Mouse (Mus musculus) Patski (cell line): ENCODE measurements around the gene Gp1ba. TPM values are rescaled to one million over a fixed set of nuclear protein-coding genes. Genes with fewer than 3 reads are reported as not detected.

Experiments
- ATAC-seq: fragments of 100-300 bp; one replicate; pipeline ENCODE4 v1.8.0; 2021
- CTCF ChIA-PET: fragments of 350-600 bp; sonication (Branson Sonifier 250); formaldehyde crosslinking; loops from one replicate; lab custom pipeline; 2022; ENCODE audit warnings: inconsistent platforms; lab: Charles Lee
- POLR2A ChIA-PET: fragments of 350-600 bp; sonication (Branson Sonifier 250); formaldehyde crosslinking; loops from one replicate; lab custom pipeline; 2022; ENCODE audit warnings: antibody characterized with exemption, inconsistent platforms; lab: Charles Lee
- DNase-seq: peaks from one replicate; pipeline ENCODE4 v3.0.0-alpha.2; 2011; ENCODE audit warnings: low read depth, low spot score
- H3K27me3 ChIP-seq: fragments of 371-371 bp; one replicate; pipeline ENCODE4 v1.5.1; 2021
- CTCF ChIP-seq: fragments of 100-300 bp; IDR thresholded peaks from one replicate; pipeline ENCODE4 v1.5.1; 2021
- in situ Hi-C: fragments of 300-500 bp; cut with MboI; formaldehyde crosslinking; loops from 3 replicates; pipeline ENCODE4 v1.11.1; 2018; ENCODE audit warnings: low pct_unique_long_range_greater_than_20kb, mixed read lengths
- polyA plus RNA-seq: library from polyadenylated mRNA; unstranded; gene quantifications from one replicate; pipeline ENCODE4 v1.2.3, GENCODE M21; 2021

Gp1ba gene
- polyA plus RNA-seq, 1 experiment from 2014 or later: 0.39 TPM

DNA sequence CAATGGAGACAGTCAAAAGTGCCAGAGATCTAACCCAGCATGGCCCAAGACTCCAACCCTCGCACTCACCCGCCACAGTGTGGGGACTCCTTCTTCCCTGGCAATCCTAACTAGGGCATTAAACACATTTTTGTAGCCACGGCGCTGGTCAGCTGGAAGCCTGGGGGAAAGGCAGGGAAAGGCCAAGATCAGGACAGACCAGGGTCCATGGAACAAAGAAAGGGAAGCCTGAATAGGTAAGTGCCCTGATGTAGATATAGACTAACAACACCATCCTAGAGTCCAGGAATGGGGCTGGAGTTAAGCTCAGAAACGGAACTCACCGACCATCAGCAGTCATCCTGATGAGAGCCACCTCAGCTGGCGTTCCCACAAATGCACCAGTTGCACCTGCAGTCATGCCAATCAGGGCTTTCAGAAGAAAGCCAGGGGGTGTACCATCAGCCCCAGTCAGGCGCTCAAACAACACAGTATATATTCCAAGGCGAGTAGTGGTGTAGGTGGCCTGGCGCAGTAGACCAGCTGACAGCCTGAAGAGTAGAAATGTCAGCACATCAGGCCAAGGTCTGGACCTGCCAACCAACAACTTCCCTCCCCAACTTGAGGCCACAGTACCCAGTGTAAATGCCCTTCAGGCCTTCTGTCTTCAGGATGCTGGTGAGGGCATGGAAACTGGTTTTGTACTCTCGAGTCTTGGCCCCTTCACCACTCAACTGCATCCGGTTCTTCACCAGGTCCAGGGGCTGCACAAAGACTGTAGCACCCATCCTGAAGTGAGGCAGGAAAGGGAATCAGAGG lies 6.7 kb downstream of the Gp1ba start:
- DNase-seq: no peak
- CTCF ChIA-PET: interaction anchor here (1.1 kb wide), 1 partner anchor 21 kb away, joined by 3 read pairs; no protein-coding TSS in a partner anchor
- POLR2A ChIA-PET: interaction anchor here (1.2 to 3.2 kb wide), 2 partner anchors 15 to 42 kb away, joined by 3 to 7 read pairs; partner anchors contain the start of gene Camta2

DNA sequence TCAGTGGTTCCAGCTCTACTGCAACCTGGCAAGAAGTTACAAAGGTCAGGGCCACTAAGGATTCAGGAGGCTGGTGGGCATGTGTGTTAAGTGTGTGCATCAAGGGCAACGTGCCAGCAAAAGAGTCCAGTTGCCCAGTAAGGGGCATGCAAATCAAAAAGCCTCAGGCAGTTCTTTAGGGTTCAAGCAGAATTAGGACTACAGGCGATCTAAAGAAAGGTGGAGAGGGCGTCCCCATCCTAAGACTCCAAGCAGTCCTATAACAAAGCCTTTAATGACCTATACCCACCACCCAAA lies 7.3 kb downstream of the Gp1ba start:
- no peak for DNase-seq
- ATAC-seq: peak; percentile 2
- CTCF ChIA-PET: no interaction called here
- TF ChIP-seq CTCF: no peak
- in situ Hi-C loops: no loop called here
- POLR2A ChIA-PET: interaction anchor here (1.0 to 4.2 kb wide), 4 partner anchors 15 to 82 kb away, joined by 4 to 21 read pairs (median 6); partner anchors contain the start of genes Camta2 and Spag7
- no peaks in the 10 kb centered on the region for H3K27me3 ChIP-seq

More for the DNA sequence above, 6.7 kb downstream of the Gp1ba start:
- in situ Hi-C loops: no loop called here
- no peaks in the 10 kb centered on the region for H3K27me3 ChIP-seq
- TF ChIP-seq CTCF: no peak
- ATAC-seq: no peak

DNA sequence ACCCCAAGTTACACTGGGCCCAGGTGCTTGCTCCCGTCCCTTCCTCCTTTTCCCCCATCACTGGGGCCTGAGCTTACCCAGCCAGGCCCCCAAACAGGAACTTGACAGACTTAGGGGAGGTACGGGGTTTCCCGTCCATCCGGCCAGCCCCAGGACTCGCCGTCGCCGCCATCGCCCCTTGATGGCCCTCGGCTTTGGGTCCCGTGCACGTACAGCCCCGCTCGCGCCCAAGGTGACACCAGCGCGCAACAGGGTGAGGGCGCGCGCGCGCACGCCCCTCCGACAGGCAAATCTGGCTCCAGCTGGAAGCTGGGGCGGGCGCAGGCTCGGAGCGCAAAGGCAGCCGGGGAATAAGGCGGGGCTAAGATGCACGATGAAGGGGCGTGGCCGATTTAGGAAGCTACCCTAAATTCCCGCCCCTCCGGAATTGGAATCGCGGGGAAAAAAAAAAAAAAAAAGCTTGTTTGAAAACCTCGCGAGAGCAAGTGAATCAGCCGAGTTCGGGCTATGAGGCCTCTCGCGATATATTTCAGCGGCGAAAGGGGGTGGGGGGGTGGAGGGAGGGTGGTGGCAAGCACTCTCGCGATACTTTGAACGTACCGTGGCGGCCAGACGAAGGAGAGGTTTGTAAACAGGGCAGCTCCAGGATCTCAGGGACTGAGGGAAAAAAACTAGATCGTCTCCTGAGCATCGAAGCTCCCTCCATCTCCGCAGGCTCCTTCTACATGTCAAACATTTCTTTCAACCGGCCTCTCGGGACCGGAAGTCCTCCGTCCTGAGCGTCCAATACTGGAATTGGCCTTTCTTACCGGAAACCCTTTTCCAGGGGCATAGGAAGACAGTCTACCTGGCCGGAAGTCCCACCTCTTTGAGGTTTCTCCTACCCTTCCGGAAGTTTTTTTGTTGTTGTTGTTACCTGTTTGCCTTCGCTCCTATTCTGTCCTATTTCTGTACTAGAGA lies 8.0 kb downstream of the Gp1ba start, which contains the start of the genes Rnf167 and Slc25a11:
TSS of gene Rnf167 (plus strand) at position 545 of the 960 bp plus-strand sequence.
TSS of gene Slc25a11 (minus strand) at position 789 of the 960 bp plus-strand sequence.
- in situ Hi-C loops: no loop called here
- no peak for TF ChIP-seq CTCF
- peak; percentile 98 for DNase-seq
- H3K27me3 ChIP-seq: no peaks in the 10 kb centered on the region
- ChIA-PET CTCF (interaction anchor here (0.8 to 1.5 kb wide), 4 partner anchors 12 to 108 kb away, joined by 3 read pairs; no protein-coding TSS in a partner anchor), POLR2A (interaction anchor here (0.6 to 4.2 kb wide), 8 partner anchors 9 to 1793 kb away, joined by 3 to 21 read pairs (median 4); partner anchors contain the start of genes Camta2 and Spag7)
- peak; percentile 65 for ATAC-seq

DNA sequence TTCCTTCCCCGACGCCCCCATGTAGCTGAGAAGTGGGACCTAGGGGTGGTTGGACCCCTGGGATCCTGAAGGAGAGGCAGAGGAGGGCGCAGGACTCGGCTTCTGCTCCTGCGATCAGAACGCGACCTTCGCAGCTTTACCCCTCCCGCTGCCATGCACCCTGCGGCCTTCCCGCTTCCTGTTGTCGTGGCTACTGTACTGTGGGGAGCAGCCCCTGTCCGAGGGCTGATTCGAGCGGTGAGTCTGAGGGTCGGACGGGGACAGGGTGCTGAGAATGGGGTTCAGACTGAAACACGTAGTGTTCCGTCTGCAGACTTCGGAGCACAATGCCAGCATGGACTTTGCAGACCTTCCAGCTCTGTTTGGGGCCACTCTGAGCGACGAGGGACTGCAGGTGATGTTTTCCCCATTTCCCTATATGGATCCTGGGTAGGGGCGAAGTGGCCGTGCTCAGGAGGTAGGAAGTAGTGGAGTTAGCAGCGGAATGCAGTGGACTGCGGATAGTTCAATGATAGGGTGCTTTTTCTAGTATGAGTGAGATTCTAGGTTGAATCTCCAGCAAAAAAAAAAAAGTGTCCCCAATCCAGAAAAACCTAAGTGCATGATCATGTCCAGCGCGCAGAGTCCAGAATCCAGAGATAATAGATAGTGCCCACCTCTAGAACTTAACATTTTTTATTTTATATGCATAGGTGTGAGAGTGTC lies 8.9 kb downstream of the Gp1ba start:
- TF ChIP-seq CTCF: no peak
- no peak for DNase-seq

DNA sequence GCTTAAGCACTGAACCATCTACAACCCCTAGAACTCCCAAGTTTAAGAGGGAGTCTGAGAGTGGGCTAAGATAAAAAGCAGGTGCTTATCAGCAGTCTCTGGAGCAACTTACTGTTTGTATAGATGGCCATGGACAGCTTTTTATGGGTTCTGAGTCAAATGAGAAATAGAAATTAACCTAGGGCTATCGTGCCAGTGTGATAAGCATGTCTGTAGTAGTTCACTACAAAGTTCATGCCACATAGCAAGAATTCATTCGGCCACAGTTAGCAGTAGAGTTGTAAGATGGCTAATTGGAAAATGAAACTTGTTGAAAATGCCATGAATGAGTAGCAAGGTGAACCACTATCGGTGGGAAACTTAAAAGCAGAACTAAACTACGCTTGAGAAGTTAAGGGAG lies 9.6 kb downstream of the Gp1ba start:
- ATAC-seq (no peak), DNase-seq (no peak)
- CTCF ChIA-PET: interaction anchor here (1.1 kb wide), 1 partner anchor 14 kb away, joined by 3 read pairs; no protein-coding TSS in a partner anchor
- in situ Hi-C loops: no loop called here
- POLR2A ChIA-PET: interaction anchor here (3.2 to 4.2 kb wide), 2 partner anchors 20 to 39 kb away, joined by 7 to 21 read pairs; partner anchors contain the start of genes Camta2 and Spag7
- no peak for TF ChIP-seq CTCF
- H3K27me3 ChIP-seq: no peaks in the 10 kb centered on the region

More for the DNA sequence above, 8.9 kb downstream of the Gp1ba start:
- no peak for ATAC-seq
- in situ Hi-C loops: no loop called here
- H3K27me3 ChIP-seq: no peaks in the 10 kb centered on the region
- ChIA-PET CTCF (interaction anchor here (0.9 to 1.5 kb wide), 2 partner anchors 13 to 20 kb away, joined by 3 read pairs; no protein-coding TSS in a partner anchor), POLR2A (interaction anchor here (0.6 to 4.2 kb wide), 6 partner anchors 8 to 1794 kb away, joined by 3 to 21 read pairs (median 4); partner anchors contain the start of genes Camta2 and Spag7)

DNA sequence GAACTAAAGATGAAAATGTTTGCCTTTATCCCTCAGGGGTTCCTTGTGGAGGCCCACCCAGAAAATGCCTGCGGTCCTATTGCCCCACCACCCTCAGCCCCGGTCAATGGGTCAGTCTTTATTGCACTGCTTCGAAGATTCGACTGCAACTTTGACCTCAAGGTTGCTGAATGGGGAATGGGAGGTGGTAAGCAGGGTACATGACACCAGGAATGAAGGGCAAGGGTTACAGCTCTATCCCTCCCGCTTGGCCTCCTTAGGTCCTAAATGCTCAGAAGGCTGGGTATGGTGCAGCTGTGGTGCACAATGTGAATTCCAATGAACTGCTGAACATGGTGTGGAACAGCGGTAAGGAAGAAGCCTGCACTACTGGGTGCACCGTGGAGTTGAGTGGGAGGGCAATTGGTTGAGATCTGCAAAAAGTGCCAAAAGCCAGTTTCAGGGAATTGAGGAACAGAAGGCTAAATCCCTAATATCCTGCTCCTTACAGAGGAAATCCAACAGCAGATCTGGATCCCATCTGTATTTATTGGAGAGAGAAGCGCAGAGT lies 10.3 kb downstream of the Gp1ba start:
- in situ Hi-C loops: no loop called here
- DNase-seq: no peak
- CTCF ChIA-PET: interaction anchor here (1.1 kb wide), 1 partner anchor 13 kb away, joined by 3 read pairs; no protein-coding TSS in a partner anchor
- TF ChIP-seq CTCF: no peak
- no peak for ATAC-seq
- POLR2A ChIA-PET: interaction anchor here (4.2 kb wide), 1 partner anchor 19 kb away, joined by 21 read pairs; the partner anchor contains the start of gene Spag7
- no peaks in the 10 kb centered on the region for H3K27me3 ChIP-seq

DNA sequence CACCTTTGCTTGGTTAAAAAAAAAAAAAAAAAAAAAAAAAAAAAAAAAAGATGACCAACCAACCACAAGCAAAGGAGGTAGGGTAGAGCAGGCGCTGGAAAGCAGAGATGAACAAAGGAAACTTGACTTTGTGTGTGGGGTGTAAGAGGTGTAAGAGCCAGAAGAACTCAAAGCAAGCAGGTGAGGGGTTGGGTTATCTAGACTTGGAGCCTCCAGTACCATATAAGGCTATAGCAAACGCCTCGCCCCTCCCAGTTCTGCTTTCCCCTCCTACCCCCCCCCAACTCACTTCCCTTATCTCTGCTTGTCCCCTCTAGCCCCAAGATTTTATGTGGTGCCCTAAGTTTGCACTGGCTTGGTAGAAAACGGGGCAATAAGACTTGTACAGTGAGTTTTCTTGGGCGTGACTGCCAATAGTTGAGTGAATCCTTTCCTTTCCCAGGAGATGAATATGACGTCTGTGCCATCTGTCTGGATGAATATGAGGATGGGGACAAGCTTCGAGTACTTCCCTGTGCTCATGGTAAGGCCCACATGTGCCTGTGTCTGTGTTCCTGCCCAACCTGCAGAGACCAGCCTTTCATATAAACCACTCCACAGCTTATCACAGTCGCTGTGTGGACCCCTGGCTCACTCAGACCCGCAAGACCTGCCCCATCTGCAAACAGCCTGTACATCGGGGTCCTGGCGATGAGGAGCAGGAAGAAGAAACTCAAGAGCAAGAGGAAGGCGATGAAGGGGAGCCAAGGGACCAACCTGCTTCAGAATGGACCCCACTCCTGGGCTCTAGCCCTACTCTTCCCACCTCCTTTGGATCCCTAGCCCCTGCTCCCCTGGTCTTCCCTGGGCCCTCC lies 11.6 kb downstream of the Gp1ba start:
- H3K27me3 ChIP-seq: no peaks in the 10 kb centered on the region
- ChIA-PET POLR2A (interaction anchor here (0.6 to 4.2 kb wide), 3 partner anchors 18 to 127 kb away, joined by 3 to 21 read pairs (median 15); partner anchors contain the start of gene Spag7), CTCF (no interaction called here)
- in situ Hi-C loops: no loop called here
- no peak for TF ChIP-seq CTCF
- no peak for ATAC-seq
- no peak for DNase-seq

DNA sequence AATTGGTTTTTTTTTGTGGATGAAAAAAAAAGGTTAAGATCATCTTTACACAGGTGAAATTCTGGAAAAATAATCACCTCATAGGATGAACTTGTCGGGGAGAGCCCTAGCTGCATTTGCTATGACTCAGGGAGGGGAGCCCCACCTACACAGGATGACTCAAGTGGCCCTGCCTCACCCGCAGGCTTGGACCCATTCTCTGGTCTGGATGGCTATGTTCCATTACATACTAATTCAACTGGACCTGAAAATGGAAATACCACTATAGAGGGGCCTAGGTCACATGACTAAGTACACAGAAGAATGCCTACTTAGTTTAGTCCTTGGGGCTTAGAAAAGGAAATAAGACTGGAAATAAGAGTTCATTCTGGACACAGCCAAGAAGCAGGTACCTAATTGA lies 12.5 kb downstream of the Gp1ba start:
- no peak for ATAC-seq
- in situ Hi-C loops: no loop called here
- CTCF ChIA-PET: interaction anchor here (1.7 kb wide), 1 partner anchor 46 kb away, joined by 4 read pairs; no protein-coding TSS in a partner anchor
- POLR2A ChIA-PET: interaction anchor here (3.1 kb wide), 1 partner anchor 17 kb away, joined by 15 read pairs; the partner anchor contains the start of gene Spag7
- no peak for TF ChIP-seq CTCF
- H3K27me3 ChIP-seq: no peaks in the 10 kb centered on the region
- no peak for DNase-seq
